Mouse (Mus musculus) retina, postnatal 7 days (tissue): ENCODE results near the gene Prex1.

ENCODE experiments used
- DNase-seq: peaks from one replicate; pipeline ENCODE4 v3.0.0-alpha.2; 2012; ENCODE audit warnings: low read depth, low spot score

Gene Prex1

DNA sequence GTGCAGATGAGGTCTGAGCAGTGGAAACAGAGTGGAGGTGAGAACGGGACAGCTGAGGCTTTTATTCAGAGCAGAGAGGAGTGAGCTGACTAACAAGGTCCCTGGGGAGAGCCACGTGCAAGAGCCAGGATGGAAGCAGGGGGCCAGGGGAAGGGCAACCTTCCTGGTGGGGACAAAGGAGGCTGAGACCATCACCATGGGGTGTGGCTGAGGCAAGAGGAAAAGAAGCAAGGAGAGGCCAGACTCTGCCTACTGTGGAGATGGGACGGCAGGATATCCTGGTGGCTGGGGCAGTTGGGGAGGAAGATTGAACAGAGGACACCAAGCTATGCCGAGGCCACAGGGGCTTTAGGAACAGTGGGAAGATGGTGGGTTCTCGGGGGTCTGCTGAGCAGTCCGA lies 26.7 kb downstream of the Prex1 start:
- DNase-seq = no peak

DNA sequence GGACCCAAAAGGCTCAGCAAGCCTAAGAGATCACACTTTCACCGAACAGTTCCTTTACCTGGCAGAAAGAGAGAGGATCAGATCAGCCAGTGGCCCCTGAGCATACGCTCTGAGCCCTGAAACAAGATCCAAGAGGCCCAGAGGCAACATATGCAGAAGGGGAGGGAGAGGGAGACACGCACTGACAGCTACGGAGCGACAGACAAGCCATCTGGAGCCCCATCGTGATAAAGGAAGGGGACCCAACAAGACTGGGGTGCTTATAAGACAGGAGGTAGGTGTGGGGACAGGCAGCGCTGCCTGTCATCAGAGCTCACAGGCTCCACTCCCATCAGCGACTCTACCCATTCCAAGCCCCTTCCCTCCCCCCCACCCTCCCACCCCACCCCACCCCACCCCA lies 27.8 kb downstream of the Prex1 start:
- DNase-seq = no peak

DNA sequence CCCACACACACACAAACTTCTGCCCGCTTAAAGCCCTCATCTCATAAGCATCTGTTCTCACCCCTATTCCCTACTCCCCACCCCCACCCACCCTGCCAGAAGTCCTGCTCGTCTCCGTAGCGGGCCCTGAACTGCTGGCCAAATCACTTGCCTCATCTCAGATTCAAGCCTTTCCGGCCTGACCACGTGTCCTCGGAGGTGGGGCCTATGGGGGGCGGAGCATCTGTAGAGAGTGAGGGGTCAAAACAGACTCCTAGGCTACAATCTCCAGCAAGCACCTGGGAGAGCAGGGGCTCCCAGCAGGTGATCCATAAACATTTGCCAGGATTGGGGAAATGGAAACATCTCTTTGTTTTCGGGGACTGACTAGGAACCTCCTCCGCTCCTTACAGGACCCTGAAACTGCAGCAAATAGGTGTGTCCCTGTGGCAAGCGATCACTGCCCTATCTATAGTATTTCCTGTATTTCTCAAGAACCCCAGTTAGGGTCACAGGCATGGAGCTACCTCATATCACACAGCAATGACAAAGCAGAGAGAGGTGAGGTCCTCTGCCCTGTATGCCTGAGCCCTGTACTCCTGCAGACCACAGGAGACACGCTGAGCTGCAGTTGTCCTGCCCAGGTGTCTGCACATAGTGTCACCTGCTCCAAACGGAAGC lies 29.6 kb downstream of the Prex1 start:
- DNase-seq = no peak

DNA sequence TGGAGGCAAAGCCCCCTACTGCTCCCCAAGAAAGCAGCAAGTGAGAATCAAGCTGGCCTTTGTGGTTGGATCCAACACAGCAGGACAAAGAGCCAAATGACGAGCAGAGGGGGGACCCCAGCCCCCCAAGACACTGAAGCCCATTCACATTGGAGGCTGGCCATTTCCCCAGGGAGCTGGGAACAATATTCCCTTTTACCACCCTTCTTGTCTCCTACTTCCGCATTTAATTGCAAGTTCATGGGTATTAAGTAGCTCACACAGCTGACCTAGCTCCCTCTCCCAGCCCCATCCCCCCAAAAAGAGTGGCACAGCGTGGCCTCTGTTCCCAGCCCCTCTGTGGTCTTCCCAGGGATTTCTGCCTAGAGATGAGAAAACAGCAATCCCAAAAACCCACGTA lies 30.8 kb downstream of the Prex1 start:
- no peak for DNase-seq

GRCm38 (mm10) chr2:166678959-166679759 lies 34.5 kb downstream of the Prex1 start:
- no peak for DNase-seq

- no peak for DNase-seq
These were observed 36.7 kb downstream of the Prex1 start for GRCm38 (mm10) chr2:166676933-166677332.

DNA sequence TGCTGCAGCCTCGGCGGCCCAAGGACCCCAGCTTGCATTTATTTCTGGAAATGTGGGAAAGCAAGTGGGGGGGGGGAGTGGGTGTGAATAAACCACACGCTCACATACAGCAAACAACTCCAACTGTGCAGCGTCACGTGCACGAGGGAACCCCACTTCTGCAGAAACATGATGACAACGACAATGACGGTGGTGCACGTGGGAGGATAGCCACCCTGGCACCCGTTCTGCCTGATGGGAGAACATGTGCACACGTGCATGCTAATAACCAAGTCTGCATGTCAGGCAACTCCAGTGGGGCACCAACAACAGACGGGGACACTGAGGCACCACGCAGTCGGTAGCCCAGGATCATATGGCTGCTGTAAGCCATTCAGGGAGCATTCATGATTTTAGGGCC lies 37.1 kb downstream of the Prex1 start:
- DNase-seq = no peak

DNA sequence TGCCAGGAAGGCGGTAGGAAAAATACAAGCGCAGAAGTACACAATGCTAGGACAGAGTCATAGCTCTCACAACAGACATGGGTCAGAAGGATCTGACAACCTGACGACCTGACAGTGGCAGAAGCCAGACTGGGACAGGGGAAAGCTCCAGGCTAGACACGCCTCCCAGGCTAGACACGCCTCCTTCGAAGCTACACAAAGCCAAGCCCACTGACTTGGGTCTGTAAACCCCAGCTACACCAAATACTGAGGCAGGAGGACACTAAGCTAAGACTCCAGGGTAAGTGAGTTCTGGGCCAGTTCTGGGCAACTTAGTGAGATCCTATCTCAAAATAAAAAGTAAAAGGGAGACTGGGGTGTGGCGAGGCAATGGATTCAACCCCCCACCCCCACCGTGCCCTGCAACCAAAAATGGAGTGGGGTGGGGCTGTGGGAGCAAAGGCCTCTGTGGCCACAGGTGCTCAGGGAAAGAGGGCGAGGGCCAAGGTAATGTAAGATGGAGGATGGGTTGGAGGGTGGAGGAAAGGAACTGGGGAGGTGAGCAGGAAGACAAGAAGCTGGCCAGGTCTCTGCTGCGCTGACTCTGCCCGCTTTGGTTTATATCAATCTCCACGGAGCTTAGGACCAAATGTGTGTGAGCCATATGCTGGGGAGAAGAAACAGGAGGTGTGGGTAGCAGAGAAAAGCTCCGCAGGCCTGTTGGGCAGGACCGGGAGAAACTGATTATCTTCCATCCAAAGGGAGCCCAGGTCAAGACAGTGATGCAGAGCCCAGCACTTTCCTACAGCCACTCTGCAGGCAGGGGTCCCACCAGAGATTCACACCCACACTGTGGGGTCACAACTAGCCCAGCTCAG lies 37.8 kb downstream of the Prex1 start:
- DNase-seq = no peak

GRCm38 (mm10) chr2:166674693-166675092 lies 38.9 kb downstream of the Prex1 start:
- no peak for DNase-seq

- DNase-seq = no peak
These were observed 39.7 kb downstream of the Prex1 start for GRCm38 (mm10) chr2:166673951-166674350.

GRCm38 (mm10) chr2:166672171-166672965 lies 41.3 kb downstream of the Prex1 start:
- no peak for DNase-seq

DNA sequence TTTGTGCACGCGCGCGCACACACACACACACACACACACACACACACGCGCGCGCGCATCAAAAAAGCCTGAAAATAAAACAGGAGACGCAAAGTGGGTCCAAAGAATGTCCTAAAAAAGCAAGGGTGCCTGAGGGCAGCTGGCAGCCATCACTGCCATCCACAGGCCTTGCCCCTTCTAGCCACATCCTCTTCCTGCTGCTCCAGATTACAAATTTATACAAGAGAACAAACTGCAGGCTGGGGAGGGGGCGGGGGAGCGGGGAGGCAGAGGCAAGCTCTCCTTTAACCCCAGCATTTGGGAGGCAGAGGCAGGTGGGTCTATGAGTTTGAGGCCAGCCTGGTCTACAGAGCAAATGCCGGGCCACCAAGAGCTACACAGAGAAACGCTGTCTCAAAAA lies 42.0 kb downstream of the Prex1 start:
- DNase-seq = no peak

DNA sequence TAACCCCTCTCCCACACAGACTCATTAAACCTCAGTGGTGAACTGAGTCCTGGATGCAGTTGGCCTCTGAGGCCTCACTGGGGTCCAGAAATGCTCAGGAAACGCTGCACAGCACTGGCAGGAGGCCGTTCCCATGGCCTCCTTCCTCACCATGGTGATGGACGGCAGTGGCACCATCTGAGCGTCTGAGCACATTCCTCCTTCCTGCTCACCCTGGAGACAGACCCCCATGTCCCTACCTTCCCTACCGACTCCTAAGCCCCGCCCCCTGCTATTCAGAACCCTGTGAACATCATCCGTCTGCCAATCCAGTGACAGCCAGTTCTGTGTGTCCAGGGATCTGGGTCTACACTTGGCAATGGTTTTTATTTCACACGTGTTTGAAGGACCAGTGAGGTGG lies 42.6 kb downstream of the Prex1 start:
- no peak for DNase-seq

DNA sequence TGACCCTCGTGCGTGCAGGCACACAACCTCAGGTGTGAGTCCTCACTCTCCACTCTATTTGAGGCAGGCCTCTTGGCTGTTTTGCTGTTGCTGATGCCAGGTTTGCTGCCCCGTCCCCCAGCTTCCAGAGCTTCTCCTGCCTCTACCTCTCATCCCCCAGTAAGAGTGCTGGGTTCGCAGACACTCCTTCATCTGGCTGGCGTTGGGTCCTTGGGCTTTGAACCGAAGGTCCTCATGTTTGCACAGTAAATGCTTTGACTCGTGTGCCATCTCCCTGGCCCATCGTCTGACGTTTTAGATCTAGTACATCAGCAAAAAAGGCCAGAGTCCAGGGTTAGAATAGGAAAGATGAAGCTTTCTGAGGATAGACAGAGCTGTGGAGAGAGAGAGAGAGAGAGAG lies 43.7 kb downstream of the Prex1 start:
- DNase-seq = no peak

DNA sequence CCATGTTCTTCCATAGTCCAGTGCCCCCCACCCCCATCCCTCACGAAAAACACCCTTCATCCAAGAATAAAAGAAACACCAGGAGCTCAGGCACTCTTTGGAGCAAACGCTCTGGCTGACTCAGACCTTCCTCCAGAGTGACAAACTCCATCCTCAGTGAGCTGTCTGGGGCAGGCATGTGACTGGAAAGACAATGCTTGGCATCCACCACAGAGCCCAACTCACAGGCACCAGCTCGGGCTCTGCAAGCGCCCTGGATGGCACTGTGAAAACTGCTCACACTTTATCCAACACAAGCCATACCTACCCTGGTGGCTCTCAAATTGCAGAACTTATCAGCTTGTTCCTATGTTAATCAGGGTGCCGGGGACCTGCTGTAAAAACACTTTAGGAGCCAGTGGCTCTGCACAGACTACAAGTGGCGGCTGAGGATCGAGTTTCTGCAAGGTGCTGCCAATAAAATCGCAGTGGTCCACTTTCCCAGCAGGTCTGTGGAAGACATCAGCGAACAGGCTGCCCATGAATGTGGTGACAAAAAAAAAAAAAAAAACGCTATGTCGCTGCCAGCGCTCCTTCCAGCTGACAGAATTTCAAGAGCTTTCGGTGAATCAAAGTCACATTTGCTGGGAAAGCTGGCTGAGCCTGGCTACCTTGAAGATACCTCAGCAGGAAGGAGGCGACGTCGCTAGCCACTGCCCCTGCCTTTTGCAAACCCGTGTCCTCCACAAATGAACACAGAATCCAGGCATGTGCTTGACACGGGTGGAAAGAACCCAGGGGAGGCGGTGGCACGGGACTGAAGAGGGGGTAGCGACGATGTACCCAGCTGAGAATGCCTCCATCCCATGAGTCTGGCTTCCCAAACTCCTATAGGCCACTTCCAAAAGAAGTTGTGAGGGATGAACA lies 45.6 kb downstream of the Prex1 start:
- DNase-seq = no peak

GRCm38 (mm10) chr2:166666175-166666574 lies 47.5 kb downstream of the Prex1 start:
- DNase-seq = no peak

- DNase-seq = no peak
These were observed 48.2 kb downstream of the Prex1 start for GRCm38 (mm10) chr2:166665244-166665922.

- DNase-seq = no peak
These were observed 49.1 kb downstream of the Prex1 start for GRCm38 (mm10) chr2:166664506-166664905.

DNA sequence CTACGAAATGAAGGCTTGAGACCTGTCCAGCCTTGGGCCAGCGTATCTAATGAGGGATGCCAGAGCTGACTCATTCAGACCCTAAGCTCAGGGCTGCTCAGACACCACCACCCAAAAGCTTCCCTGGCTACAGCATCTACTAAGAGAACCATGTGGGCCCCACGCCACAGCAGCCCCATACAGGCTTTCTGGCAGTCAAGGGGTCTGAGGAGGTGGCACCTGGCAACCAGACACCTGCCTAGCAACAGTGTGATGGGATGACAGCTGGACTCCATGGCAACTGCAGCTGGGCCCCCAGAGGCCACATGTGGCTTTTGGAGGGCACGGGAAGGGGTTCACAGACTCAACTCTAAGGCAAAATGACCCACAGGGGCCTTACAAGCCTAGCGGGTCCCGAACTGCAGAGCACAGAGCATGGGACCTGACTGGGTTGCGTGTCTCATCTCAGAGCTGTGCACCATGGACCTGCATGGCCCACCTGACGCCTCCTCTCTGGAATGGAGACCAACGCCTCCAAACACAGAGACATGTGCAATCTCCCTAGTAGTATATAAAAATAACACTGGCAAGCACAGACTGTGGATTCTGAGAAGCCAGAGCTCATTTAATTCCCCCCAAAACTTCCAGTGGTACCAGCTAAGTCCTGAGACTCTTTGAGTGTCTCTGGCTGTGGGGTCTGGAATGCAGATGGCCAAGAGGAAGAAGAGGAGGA lies 50.2 kb downstream of the Prex1 start:
- no peak for DNase-seq
